Mouse (Mus musculus): Measurements from ENCODE around the gene St6gal1.

The St6gal1 gene

GRCm38 (mm10) chr16:23299904-23300740 lies 75.6 kb downstream of the St6gal1 start:
- DNase-seq (ENCODE audit: low spot score) = no peak

- DNase-seq (ENCODE audit: low spot score) = no peak
Observed at GRCm38 (mm10) chr16:23301762-23302161, 77.2 kb downstream of the St6gal1 start.

- DNase-seq (ENCODE audit: low spot score) = no peak
Observed at GRCm38 (mm10) chr16:23305830-23306623, 81.5 kb downstream of the St6gal1 start.

GRCm38 (mm10) chr16:23307142-23307968 lies 82.8 kb downstream of the St6gal1 start:
- DNase-seq (ENCODE audit: low spot score) = no peak

- DNase-seq (ENCODE audit: low spot score) = no peak
Observed at GRCm38 (mm10) chr16:23308012-23308554, 83.5 kb downstream of the St6gal1 start.

GRCm38 (mm10) chr16:23309080-23309479 lies 84.5 kb downstream of the St6gal1 start:
- DNase-seq (ENCODE audit: low spot score) = no peak

- DNase-seq (ENCODE audit: low spot score) = no peak
Observed at GRCm38 (mm10) chr16:23312604-23313003, 88.1 kb downstream of the St6gal1 start.

- DNase-seq (ENCODE audit: low spot score) = no peak
Observed at GRCm38 (mm10) chr16:23314790-23315189, 90.2 kb downstream of the St6gal1 start.

GRCm38 (mm10) chr16:23317411-23318047 lies 93.0 kb downstream of the St6gal1 start:
- no peak for DNase-seq (ENCODE audit: low spot score)

GRCm38 (mm10) chr16:23320025-23320424 lies 95.5 kb downstream of the St6gal1 start:
- DNase-seq (ENCODE audit: low spot score) = no peak

GRCm38 (mm10) chr16:23320579-23320978 lies 96.0 kb downstream of the St6gal1 start:
- DNase-seq (ENCODE audit: low spot score) = no peak

- DNase-seq (ENCODE audit: low spot score) = no peak
Observed at GRCm38 (mm10) chr16:23322453-23322852, 97.9 kb downstream of the St6gal1 start.

GRCm38 (mm10) chr16:23323915-23324314 lies 99.4 kb downstream of the St6gal1 start:
- DNase-seq (ENCODE audit: low spot score) = no peak

GRCm38 (mm10) chr16:23324867-23325650 lies 100.5 kb downstream of the St6gal1 start:
- no peak for DNase-seq (ENCODE audit: low spot score)

- DNase-seq (ENCODE audit: low spot score) = no peak
Observed at GRCm38 (mm10) chr16:23326664-23327063, 102.1 kb downstream of the St6gal1 start.

- DNase-seq (ENCODE audit: low spot score) = no peak
Observed at GRCm38 (mm10) chr16:23327266-23327665, 102.7 kb downstream of the St6gal1 start.

GRCm38 (mm10) chr16:23328201-23328600 lies 103.7 kb downstream of the St6gal1 start:
- DNase-seq (ENCODE audit: low spot score) = no peak

GRCm38 (mm10) chr16:23332136-23332535 lies 107.6 kb downstream of the St6gal1 start:
- no peak for DNase-seq (ENCODE audit: low spot score)

GRCm38 (mm10) chr16:23332686-23333085 lies 108.1 kb downstream of the St6gal1 start:
- no peak for DNase-seq (ENCODE audit: low spot score)

GRCm38 (mm10) chr16:23333875-23334551 lies 109.5 kb downstream of the St6gal1 start:
- DNase-seq (ENCODE audit: low spot score) = no peak

Measured in layer of hippocampus, adult 9-10 months (tissue).